Mouse (Mus musculus) cortical plate, adult 2 months (tissue): Measurements from ENCODE around the gene Kmt5a. TPM values are rescaled to one million over a fixed set of nuclear protein-coding genes. Genes with fewer than 3 reads are reported as not detected.
"Not testable (repeated sequence)": the region's sequence is repeated elsewhere in the genome, so short reads cannot be mapped to it uniquely, and the experiment has no call there.

Experiments
- H3K27ac ChIP-seq: fragments of 200-500 bp; 2 replicates; pipeline ENCODE4 v1.5.1; 2012; ENCODE audit warnings: low read length, control low read depth, inconsistent platforms; ENCODE audit not compliant: insufficient read depth
- H3K4me1 ChIP-seq: fragments of 200-500 bp; 2 replicates; pipeline ENCODE4 v1.6.1; 2011; ENCODE audit warnings: low read length; ENCODE audit not compliant: control insufficient read depth, insufficient read depth
- H3K4me3 ChIP-seq: fragments of 200-500 bp; 2 replicates; pipeline ENCODE4 v1.5.1; 2011; ENCODE audit warnings: mild to moderate bottlenecking, low read length, control low read depth; ENCODE audit not compliant: insufficient read depth
- CTCF ChIP-seq: fragments of 200-500 bp; IDR thresholded peaks from 2 replicates; pipeline ENCODE4 v1.5.1; 2011; ENCODE audit warnings: mild to moderate bottlenecking, control low read depth, low read length; ENCODE audit not compliant: insufficient read depth; ENCODE audit errors: extremely low read depth
- POLR2A ChIP-seq: fragments of 200-500 bp; IDR thresholded peaks from 2 replicates; pipeline ENCODE4 v1.6.1; 2011; ENCODE audit warnings: mild to moderate bottlenecking, low read length, control low read depth; ENCODE audit not compliant: insufficient read depth; ENCODE audit errors: extremely low read depth
- polyA plus RNA-seq: library from polyadenylated mRNA; depleted of rRNA; stranded (reverse); fragments of >200 nt; gene quantifications from 2 replicates; pipeline ENCODE4 v1.2.3, GENCODE M21; 2012

Kmt5a gene
- polyA plus RNA-seq, 1 experiment, result 54.9 TPM

DNA sequence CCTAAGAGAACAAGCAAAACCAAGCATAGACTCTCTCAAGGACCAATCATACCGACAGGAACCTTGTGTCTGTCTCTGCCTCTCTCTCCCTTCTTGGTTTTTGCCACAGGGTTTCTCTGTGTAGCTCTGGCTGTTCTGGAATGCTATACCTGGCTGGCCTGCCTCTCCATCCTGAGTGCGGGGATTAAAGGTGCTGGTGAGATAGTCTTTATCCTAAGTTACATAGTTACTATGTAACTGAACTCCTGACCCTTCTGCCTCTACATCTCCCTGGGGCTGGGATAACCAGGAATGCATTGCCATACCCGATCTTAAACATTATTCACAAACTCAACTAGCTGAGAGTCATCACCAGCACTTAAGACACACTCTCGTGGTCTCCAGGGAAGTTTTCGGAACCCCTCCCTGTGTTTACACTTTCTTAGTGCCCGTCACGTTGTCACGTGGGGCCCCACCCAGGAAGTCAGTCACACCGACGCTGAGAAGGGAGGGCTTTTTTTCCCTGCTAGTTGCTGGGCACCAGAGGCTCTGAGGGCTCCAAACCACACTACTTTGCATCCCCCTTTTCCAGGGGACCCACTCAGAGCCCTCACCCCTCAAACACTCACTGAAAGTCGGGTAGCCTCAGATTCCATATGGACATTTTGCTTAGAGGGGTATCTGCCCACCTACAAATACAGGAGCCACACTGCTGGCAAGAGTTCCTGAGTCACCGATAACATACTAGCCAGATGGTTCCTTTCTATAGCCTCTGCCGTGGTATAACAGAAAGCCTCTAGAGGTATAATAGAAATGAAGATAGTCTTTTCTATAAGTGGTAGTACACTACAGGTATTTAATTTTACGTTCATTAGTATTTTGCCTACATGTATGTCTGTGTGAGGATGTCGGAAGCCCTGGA lies 57.1 kb downstream of the Kmt5a start:
- TF ChIP-seq POLR2A (no peak), CTCF (no peak)
- Histone ChIP-seq H3K4me1 (peaks cover 5% of the 10 kb centered on the region), H3K4me3 (no peak overlapping the region), H3K27ac (peak overlapping the region; percentile 30; the same call in 1 of the 2 replicates)

DNA sequence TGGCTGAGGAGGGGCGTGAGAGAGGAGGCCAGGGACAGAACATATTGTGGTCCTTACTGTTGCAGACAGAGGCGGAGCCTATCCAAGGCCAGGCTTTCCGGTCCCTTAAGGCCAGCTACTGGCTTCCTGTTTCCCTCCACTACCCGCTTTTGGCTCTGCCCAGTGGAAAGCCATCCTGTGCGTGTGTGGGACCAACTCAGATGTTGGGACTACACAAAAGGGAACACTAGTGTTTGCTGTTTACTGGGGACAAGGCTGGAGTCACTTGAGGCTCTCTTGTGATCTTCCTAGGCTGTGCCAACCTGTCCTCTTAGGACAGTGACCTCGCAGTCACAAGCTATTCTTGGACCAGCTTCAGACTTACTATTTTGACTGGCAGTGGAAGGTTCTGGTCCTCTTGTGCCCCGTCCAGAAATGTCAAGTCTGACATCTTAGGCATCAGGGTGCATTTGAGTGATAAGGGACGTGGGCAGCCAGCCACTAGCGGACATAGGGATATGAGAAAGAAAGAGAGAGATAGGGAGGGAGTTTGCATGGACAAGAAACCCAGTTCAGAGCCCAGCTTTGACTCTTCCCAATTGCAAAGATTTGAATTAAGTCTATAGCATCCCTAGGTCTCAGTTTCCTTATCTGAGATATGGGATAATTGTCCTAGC lies 58.6 kb downstream of the Kmt5a start:
- TF ChIP-seq POLR2A (0 out of 2 replicates have a peak, but pooled peaks have one; percentile 15), CTCF (no peak)
- Histone ChIP-seq H3K4me1 (peaks cover 5% of the 10 kb centered on the region), H3K4me3 (no peak overlapping the region), H3K27ac (peak overlapping the region; percentile 32; the same call in 1 of the 2 replicates)

DNA sequence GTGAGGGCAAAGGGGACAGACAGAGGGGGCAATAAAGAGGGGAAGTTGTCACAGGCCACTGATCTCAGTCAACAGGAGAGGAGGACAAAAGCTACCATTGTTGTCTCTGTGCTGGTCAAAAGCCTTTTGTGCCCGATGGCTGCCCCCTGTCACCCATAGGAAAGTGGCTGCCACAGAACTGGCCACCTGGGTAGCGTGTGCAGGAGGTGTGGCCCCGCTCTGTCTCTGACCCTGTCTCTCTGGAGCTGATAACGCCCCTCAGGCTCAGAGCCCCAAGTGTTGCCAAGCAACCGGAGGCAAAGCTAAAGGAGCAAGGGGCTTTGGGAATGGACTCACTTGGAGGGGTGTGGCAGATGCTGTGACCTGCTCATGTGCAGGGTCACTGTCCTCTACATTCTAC lies 59.3 kb downstream of the Kmt5a start:
- Histone ChIP-seq H3K4me1 (peaks cover 5% of the 10 kb centered on the region), H3K27ac (peak overlapping the region; percentile 32), H3K4me3 (no peak overlapping the region)
- TF ChIP-seq POLR2A, result no peak
- TF ChIP-seq CTCF, result no peak

- not testable (repeated sequence) for H3K4me1 ChIP-seq, H3K27ac ChIP-seq, H3K4me3 ChIP-seq
Observed at GRCm38 (mm10) chr5:124500037-124500436, 60.3 kb downstream of the Kmt5a start.

GRCm38 (mm10) chr5:124500573-124500972 lies 60.8 kb downstream of the Kmt5a start:
- TF ChIP-seq POLR2A (no peak), CTCF (no peak)
- peaks cover 5% of the 10 kb centered on the region for H3K4me1 ChIP-seq
- 0 out of 2 replicates have a peak overlapping the region, but pooled peaks have one; percentile 26 for H3K27ac ChIP-seq
- no peak overlapping the region for H3K4me3 ChIP-seq

DNA sequence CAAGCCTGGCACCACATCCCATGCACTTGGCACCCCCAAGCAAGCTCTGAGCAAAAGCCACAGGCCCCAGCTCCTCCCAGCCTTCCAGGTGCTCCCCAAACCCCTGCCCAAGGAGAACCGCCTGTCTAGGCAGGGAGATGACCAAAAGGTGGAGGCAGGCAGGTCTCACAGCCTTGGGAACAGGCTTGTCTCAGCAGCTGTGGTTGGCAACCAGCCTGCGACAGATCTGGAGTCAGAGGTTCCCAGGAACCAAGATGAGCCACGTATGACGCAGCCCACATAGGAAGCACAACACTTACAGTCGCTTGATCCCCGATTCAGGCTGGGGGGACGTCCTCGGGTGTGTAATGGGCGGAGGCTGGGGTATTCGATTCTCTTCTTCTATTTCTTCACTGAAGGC lies 61.8 kb downstream of the Kmt5a start:
- 0 out of 2 replicates have a peak overlapping the region, but pooled peaks have one; percentile 45 for H3K27ac ChIP-seq
- H3K4me1 ChIP-seq, result no peaks in the 10 kb centered on the region; the same call in 1 of the 2 replicates
- no peak overlapping the region for H3K4me3 ChIP-seq
- TF ChIP-seq POLR2A (no peak), CTCF (no peak)

DNA sequence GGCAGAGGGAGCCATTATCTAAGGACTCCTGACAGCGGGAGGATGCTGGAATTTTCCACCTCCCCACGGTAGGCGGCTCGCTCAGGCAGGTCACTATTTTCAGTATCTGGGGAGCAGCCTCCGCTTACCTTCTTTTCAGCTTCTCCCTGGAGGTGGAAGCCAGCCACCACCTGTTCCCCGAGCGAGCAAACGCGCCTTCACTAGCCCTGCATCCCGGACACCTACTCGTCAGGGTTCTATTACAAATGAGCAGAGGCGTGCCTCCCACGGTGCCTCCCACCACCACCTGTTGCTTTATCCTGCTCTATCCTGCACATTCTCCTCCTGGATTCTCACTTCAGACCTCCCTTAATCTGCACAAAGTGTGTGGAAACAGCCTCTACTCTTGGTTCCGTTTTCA lies 64.0 kb downstream of the Kmt5a start:
- Histone ChIP-seq H3K27ac (peak overlapping the region; percentile 74), H3K4me3 (no peak overlapping the region), H3K4me1 (no peaks in the 10 kb centered on the region)
- TF ChIP-seq POLR2A, result no peak
- no peak for TF ChIP-seq CTCF

- H3K4me3 ChIP-seq, result no peak overlapping the region
- H3K27ac ChIP-seq, result no peak overlapping the region
- TF ChIP-seq POLR2A (no peak), CTCF (no peak)
Observed at GRCm38 (mm10) chr5:124505235-124505634, 65.5 kb downstream of the Kmt5a start.

DNA sequence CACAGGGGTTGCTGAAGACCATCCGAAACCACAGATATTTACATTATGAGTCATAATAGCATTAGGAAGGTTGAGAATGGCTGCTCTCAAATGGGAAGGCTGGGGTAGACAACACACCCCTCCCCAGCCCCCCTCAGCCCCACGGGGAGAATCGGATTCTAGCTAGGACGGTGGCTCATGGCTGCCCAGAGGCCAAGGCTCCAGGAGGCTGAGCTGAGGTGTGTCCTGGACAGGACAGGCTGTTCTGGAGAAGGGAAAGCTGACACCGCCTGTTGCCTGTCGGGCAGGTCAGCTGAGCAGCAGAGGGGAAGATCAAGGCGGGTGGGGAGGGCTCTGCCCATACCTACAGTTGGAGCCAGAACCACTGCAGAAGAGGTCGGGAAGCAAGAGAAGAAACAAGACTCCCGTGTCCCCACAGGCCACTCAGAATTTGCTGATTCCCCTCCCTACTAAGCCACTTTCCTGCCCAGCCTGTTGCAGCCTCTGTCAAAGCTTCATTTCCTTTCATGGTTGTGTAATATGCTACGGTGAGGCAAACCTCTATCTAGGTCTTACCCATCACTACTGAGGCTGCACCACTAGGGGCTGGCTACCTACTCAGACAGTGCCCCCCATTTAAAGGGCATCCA lies 67.1 kb downstream of the Kmt5a start:
- H3K27ac ChIP-seq, result no peak overlapping the region

More at GRCm38 (mm10) chr5:124505235-124505634, 65.5 kb downstream of the Kmt5a start:
- H3K4me1 ChIP-seq, result no peaks in the 10 kb centered on the region

GRCm38 (mm10) chr5:124509200-124509599 lies 69.5 kb downstream of the Kmt5a start:
- Histone ChIP-seq H3K27ac (no peak overlapping the region), H3K4me1 (no peaks in the 10 kb centered on the region), H3K4me3 (no peak overlapping the region)
- TF ChIP-seq POLR2A, result no peak
- TF ChIP-seq CTCF, result no peak

More for the DNA sequence above, 67.1 kb downstream of the Kmt5a start:
- H3K4me1 ChIP-seq, result no peaks in the 10 kb centered on the region
- TF ChIP-seq CTCF (no peak), POLR2A (no peak)
- H3K4me3 ChIP-seq, result no peak overlapping the region
